Mouse (Mus musculus): ENCODE results near the gene 0610012G03Rik. TPM values are rescaled to one million over a fixed set of nuclear protein-coding genes. Genes with fewer than 3 reads are reported as not detected.

The 0610012G03Rik gene
- total RNA-seq, 2 experiments from 2014 or later, result 43.1 to 43.3 TPM

GRCm38 (mm10) chr16:31933751-31934549 lies 14.3 kb downstream of the 0610012G03Rik start, which contains the start of gene Pigz:
Gene Pigz, plus strand, starts transcription at chr16:31933851.
- peak; percentile 81 for DNase-seq
- intact Hi-C loops (cut with DNase I; ENCODE audit: low total_unique reads), result no loop called here

DNA sequence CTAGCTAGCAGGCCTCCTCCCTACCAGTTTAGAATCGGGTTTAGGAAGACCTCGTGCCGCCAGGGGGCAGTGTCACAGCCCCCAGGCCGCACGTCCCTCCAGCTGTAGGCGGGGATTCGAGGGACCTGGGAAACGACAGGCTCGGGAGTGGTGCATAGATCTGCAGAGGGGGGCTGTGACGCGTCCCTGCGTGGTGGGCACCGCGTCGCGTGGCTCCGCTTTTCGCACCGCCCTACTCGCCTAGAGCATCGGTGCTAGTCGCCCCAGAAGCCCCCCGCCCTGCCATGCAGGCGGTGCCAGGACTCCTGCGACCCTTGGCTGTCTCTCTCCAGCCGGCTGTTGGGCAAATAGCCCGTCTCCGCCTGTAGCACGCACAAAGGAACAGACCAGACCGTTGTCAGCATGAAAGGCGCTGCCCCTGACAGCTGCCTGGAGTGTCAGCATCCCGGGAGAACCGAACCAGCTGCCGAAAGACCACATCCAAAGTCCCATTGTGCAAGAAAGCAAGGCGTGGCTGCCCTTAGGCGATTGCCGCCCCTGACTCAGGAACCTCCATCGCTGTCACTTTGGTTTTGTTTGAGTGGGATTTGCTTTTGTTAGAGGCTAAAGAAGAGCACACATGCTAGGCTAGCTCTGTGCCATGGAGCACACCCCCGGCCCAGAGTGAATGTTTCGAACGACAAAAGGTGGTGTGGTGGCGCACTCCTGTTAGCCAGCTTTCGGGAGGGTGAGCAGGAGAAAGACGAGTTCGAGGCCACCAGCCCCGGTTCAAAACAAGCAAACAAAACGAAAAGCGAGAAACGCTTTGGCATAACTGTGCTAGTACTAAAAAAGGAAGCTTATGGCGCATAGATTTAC lies 15.2 kb downstream of the 0610012G03Rik start:
- intact Hi-C loops (cut with DNase I; ENCODE audit: low total_unique reads), result no loop called here
- DNase-seq, result peak; percentile 91

DNA sequence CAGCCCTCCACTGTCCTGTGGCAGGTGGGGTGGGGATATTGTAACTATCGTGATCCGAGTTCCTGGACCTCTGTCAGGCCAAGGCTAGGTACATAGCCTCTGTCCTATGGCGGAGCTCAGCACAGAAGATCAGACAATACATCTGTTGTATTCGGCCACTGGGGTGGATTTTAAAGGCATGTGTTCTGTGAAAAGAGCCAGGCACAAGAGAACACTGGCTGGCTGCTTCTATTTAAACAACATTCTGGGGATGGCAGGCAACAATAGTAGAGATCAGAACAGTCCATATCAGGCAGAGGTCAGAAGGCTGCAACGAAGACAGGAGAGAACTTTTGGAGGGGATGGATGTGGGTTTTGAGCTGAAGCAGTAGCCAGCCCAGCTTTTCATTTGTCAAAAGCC lies 16.0 kb downstream of the 0610012G03Rik start:
- no peak for DNase-seq
- intact Hi-C loops (cut with DNase I; ENCODE audit: low total_unique reads), result no loop called here

DNA sequence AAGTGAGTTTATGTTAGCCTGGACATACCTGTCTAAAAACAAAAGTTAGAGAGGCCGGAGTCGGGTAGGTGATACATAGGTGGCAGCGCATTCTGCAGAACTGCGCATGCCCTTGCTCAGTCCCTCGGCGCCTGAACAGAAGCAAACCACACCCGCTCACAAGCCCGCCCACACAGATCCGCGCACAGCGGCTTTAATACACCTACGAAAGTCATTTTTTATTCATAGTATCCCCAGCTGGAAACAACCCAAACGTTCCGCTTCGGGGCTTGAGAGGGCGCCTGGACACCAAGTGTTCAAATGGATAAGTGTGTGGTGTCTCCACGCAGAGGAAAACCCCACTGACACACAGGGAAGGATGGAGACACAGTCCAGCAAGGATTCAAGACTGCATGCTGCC lies 17.0 kb downstream of the 0610012G03Rik start:
- DNase-seq, result no peak
- intact Hi-C loops (cut with DNase I; ENCODE audit: low total_unique reads), result no loop called here

DNA sequence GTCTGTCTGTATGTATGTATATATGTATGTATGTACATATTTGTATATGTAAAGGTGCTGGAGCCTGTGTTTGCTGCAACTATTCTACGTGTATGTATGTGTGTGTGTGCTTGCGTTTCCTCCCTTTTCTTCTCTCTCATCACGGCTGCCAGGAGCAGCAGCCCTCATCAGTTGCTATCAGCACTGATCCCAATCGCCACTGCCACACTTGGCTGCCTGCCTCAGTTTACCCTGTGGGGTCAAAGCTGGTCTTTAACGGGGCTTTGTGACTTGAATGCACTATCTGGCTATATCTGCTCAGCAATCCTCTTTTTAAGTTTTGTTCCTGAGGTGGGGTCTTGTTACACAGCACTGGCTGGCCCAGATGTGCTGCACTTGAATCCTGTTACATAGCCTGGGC lies 20.9 kb downstream of the 0610012G03Rik start:
- DNase-seq, result no peak
- intact Hi-C loops (cut with DNase I; ENCODE audit: low total_unique reads), result no loop called here

GRCm38 (mm10) chr16:31926547-31927182 lies 21.6 kb downstream of the 0610012G03Rik start:
- DNase-seq, result no peak
- intact Hi-C loops (cut with DNase I; ENCODE audit: low total_unique reads), result no loop called here

GRCm38 (mm10) chr16:31926091-31926490 lies 22.2 kb downstream of the 0610012G03Rik start:
- intact Hi-C loops (cut with DNase I; ENCODE audit: low total_unique reads), result no loop called here
- DNase-seq, result no peak

GRCm38 (mm10) chr16:31924368-31924767 lies 23.9 kb downstream of the 0610012G03Rik start:
- intact Hi-C loops (cut with DNase I; ENCODE audit: low total_unique reads), result no loop called here
- DNase-seq, result no peak

GRCm38 (mm10) chr16:31918248-31918724 lies 30.0 kb downstream of the 0610012G03Rik start:
- peak; percentile 62 for DNase-seq
- intact Hi-C loops (cut with DNase I; ENCODE audit: low total_unique reads), result loop anchor here (2.0 kb wide), 1 partner anchor 37 kb away; no protein-coding TSS in a partner anchor

GRCm38 (mm10) chr16:31917776-31918175 lies 30.5 kb downstream of the 0610012G03Rik start:
- intact Hi-C loops (cut with DNase I; ENCODE audit: low total_unique reads), result loop anchor here (2.0 kb wide), 1 partner anchor 37 kb away; no protein-coding TSS in a partner anchor

DNA sequence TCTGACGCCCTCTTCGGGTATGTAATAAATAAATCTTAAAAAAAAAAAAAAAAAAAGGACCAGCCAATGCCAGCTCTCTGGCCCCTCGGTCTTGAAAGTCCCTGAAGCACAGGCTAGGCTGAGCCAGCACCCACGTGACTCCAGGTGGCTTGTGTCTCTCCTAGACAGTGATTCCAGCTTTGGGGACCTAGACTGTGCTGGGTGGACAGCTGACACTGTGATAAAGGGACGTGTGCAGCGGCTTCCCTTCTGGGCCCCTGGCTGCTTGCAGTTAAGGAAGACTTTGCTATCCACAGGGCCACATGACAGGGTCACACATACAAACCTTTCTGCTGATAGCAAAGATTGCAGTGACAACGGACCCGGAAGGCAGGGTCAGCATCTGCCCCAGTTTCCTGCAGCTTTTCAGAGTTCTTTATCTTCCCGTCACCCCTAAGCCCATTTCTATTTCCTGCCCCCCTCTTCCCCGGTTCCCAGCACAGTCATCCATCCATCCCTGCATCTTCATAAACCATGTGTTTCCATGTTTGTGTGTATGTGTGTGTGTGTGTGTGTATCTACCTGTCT lies 37.9 kb downstream of the 0610012G03Rik start:
- DNase-seq, result no peak

More at GRCm38 (mm10) chr16:31917776-31918175, 30.5 kb downstream of the 0610012G03Rik start:
- no peak for DNase-seq

GRCm38 (mm10) chr16:31908959-31909358 lies 39.3 kb downstream of the 0610012G03Rik start:
- intact Hi-C loops (cut with DNase I; ENCODE audit: low total_unique reads), result no loop called here
- no peak for DNase-seq

More for the DNA sequence above, 37.9 kb downstream of the 0610012G03Rik start:
- intact Hi-C loops (cut with DNase I; ENCODE audit: low total_unique reads), result no loop called here

- peak; percentile 41 for DNase-seq
- intact Hi-C loops (cut with DNase I; ENCODE audit: low total_unique reads), result no loop called here
These were observed 41.4 kb downstream of the 0610012G03Rik start for GRCm38 (mm10) chr16:31906896-31907295.

- DNase-seq, result no peak
- intact Hi-C loops (cut with DNase I; ENCODE audit: low total_unique reads), result no loop called here
These were observed 42.1 kb downstream of the 0610012G03Rik start for GRCm38 (mm10) chr16:31905891-31906825.

DNA sequence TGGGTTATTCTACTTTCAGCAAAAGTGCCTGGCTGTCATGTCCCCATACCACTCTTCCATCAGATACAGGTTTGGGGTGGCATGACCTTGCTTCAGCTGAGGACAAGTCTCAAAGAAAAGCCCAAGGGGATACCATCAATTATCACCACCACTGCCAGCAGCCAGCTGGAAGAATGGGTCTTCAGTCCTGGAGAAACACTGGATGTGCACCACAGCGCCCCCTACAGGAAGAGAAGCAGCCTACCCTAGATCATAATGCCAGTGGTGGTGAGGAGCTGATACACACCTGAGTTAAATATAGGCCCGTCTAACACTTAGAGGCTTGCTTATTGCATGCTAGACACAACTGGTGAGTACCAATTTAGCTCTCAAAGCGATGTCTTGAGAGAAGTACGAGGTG lies 43.0 kb downstream of the 0610012G03Rik start:
- intact Hi-C loops (cut with DNase I; ENCODE audit: low total_unique reads), result no loop called here
- no peak for DNase-seq

DNA sequence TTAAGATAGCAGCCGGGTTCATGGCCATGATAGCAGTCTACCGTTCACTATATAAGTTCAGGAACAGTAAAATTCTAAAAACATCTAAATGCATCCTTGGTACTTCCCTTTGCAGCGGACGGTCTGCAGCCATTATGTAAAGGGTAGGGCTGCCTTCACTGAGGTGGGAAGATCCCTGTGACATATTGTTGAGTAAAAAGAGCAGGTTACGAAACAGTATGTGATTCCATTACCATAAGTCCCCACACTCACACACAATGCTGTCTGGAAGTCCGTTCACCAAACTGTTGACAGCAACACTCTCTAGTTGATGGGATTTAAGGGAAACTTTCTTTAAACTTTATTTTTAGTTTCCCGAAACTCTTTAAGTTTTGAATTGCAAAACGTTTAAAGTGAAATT lies 45.1 kb downstream of the 0610012G03Rik start:
- DNase-seq, result no peak
- intact Hi-C loops (cut with DNase I; ENCODE audit: low total_unique reads), result no loop called here

DNA sequence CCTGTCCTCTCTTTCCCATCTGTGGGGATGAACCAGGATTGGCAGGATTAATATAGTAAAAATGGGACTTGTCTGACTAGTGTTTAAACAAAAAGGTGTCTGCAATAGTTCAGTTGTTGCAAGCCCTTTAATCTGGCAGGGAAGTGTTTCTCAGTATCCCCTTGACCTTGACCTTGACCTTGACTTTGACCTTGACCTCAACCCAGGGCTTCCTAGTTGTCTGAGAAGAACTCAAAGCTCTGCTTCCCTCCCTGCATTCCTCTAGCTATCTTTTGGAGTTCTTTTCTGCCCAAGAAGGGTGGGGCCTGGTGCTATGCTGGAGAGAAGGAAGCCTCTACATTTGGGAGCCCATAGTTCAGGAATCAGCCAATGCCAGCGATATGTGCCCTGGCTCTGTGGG lies 46.4 kb downstream of the 0610012G03Rik start:
- no peak for DNase-seq
- intact Hi-C loops (cut with DNase I; ENCODE audit: low total_unique reads), result no loop called here

All from gastrocnemius, postnatal 14 days (tissue).